Mouse (Mus musculus) layer of hippocampus, postnatal 10 days (tissue): ENCODE data around the gene Lcn8. TPM values are rescaled to one million over a fixed set of nuclear protein-coding genes. Genes with fewer than 3 reads are reported as not detected.

Experiments
- DNase-seq, 2 experiments: peaks; one replicate each; pipeline ENCODE4 v3.0.0; 2021; ENCODE audit warnings: low spot score in 2 of 2
- long read RNA-seq: library from polyadenylated mRNA; stranded (forward); transcript quantifications from one replicate; pipeline ENCODE4 v2.0.0, GENCODE M21; 2023
- total RNA-seq, 2 experiments: library from RNA; stranded (reverse); gene quantifications; 2 replicates each; pipeline ENCODE4 v1.2.3; 2021

Lcn8 gene
- not detected for total RNA-seq
- long read RNA-seq: 0 reads

GRCm38 (mm10) chr2:25652902-25653301 is at the start of gene Lcn8:
TSS of gene Lcn8 (plus strand) at chr2:25653120.
- DNase-seq: no peak

- peak; percentile 87 to 92 for DNase-seq
Measured at GRCm38 (mm10) chr2:25607761-25608622, 44.9 kb upstream of the Lcn8 start, which contains the start of gene Rabl6. TSS of gene Rabl6 (minus strand) at chr2:25608521.

GRCm38 (mm10) chr2:25608671-25609070 is 44.2 kb upstream of the Lcn8 start:
- no peak for DNase-seq

GRCm38 (mm10) chr2:25616398-25616797 is 36.5 kb upstream of the Lcn8 start:
- no peak for DNase-seq

GRCm38 (mm10) chr2:25617578-25617977 is 35.3 kb upstream of the Lcn8 start, which contains the start of gene Ccdc183:
TSS of gene Ccdc183 (minus strand) at chr2:25617678.
- no peak for DNase-seq

- no peak for DNase-seq
Measured at GRCm38 (mm10) chr2:25620386-25620785, 32.5 kb upstream of the Lcn8 start.

GRCm38 (mm10) chr2:25620852-25621228 is 32.1 kb upstream of the Lcn8 start:
- DNase-seq: no peak

GRCm38 (mm10) chr2:25621229-25622200 is 31.4 kb upstream of the Lcn8 start, which contains the start of gene Tmem141:
TSS of gene Tmem141 (minus strand) at chr2:25622005.
- DNase-seq: peak; percentile 73 to 83

- DNase-seq: no peak
Measured at GRCm38 (mm10) chr2:25625986-25626385, 26.9 kb upstream of the Lcn8 start.

- DNase-seq: no peak
Measured at GRCm38 (mm10) chr2:25627811-25628210, 25.1 kb upstream of the Lcn8 start, which contains the start of gene Fcna. TSS of gene Fcna (minus strand) at chr2:25628030.

- no peak for DNase-seq
Measured at GRCm38 (mm10) chr2:25628738-25629137, 24.2 kb upstream of the Lcn8 start.

GRCm38 (mm10) chr2:25633616-25634015 is 19.3 kb upstream of the Lcn8 start:
- no peak for DNase-seq

- DNase-seq: no peak
Measured at GRCm38 (mm10) chr2:25634046-25634445, 18.9 kb upstream of the Lcn8 start.

GRCm38 (mm10) chr2:25639890-25640289 is 13.0 kb upstream of the Lcn8 start:
- DNase-seq: peak; percentile 71 to 75

GRCm38 (mm10) chr2:25654502-25654901 is 1.6 kb downstream of the Lcn8 start:
- DNase-seq: no peak

- DNase-seq: peak; percentile 19 to 33
Measured at GRCm38 (mm10) chr2:25656691-25657090, 3.8 kb downstream of the Lcn8 start.

- DNase-seq: peak in 1 of 2 experiments; percentile 16
Measured at GRCm38 (mm10) chr2:25657246-25657645, 4.3 kb downstream of the Lcn8 start.

- DNase-seq: no peak
Measured at GRCm38 (mm10) chr2:25657652-25658051, 4.7 kb downstream of the Lcn8 start, which contains the start of gene Lcn5. TSS of gene Lcn5 (plus strand) at chr2:25657952.

- DNase-seq: no peak
Measured at GRCm38 (mm10) chr2:25660279-25660678, 7.4 kb downstream of the Lcn8 start.

GRCm38 (mm10) chr2:25661245-25661970 is 8.5 kb downstream of the Lcn8 start:
- DNase-seq: no peak

GRCm38 (mm10) chr2:25663511-25663910 is 10.6 kb downstream of the Lcn8 start:
- DNase-seq: peak; percentile 67 to 72
